Mouse (Mus musculus): ENCODE measurements around the gene Clca3a2. TPM values are rescaled to one million over a fixed set of nuclear protein-coding genes. Genes with fewer than 3 reads are reported as not detected.
A peak's percentile ranks its signal among the peaks of the same experiment; 100 is the strongest.
"Not testable (repeated sequence)": the region's sequence is repeated elsewhere in the genome, so short reads cannot be mapped to it uniquely, and the experiment has no call there.

Gene Clca3a2
- polyA plus RNA-seq, 1 experiment from 2014 or later, result not detected

DNA sequence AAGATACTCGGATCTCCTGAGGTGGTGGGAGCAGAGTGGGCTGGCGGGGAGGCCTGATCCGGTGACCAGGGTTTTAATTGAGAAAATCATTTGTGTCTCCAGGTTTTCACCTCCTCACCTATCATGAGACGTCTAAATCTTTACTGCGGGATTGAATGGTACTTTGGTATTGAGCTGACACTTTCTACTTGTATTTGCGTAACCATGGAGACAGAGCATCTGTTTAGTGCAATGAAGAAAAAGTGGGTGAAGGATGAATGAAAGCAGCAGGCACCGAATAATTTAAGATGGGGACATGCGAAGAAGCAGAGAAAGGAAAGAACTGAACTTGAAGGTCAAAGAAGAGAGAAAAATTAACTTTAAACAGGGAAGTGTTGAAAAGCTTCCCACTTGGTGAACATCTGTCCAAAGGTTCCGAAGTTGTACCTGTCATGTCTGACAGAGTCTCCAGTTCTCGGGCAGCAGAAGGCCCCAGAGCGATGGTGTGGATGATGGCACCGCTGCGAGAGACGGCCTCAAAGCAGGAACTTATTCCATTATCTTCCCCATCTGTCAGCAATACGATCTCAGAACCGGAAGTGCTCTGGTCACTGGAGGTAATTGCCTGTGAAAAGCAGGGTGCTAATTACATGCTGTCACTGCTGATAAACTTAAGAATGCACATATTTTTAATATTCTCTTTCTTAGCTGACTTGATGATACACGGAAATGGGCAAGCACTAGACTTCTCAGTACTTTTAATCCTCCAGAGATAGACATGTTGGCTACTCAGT, 11.0 kb downstream of the Clca3a2 start:
- H3K4me3 ChIP-seq (ENCODE audit: low read depth, low read length), result not testable (repeated sequence)

DNA sequence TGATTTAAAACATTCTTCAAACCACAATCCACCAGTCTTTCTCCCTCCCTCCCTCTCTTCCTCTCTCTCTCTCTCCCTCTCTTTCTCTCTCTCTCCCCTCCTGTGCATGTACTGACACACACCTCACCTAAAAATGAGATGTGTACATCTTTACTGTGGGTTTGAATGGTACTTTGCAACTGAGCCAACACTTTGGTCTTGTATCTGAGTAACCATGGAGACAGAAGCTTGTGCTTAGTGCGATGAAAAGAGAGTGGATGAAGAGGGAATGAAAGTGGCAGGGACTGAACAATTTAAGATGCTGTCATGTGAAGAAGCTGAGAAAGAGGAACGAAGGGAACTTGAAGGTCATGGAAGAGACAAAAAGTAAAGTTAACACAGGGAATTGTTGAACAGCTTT, 12.7 kb downstream of the Clca3a2 start:
- H3K27ac ChIP-seq (ENCODE audit: low read depth, low read length); ATAC-seq; H3K4me2 ChIP-seq (ENCODE audit: low read length); H3K27me3 ChIP-seq (replicated peaks; ENCODE audit: control insufficient read depth, insufficient read depth, low read length); H3K9ac ChIP-seq (ENCODE audit: low read length); DNase-seq (ENCODE audit: low spot score); H3K9me3 ChIP-seq (replicated peaks; ENCODE audit: control insufficient read depth, low read length); H3K36me3 ChIP-seq (ENCODE audit: control insufficient read depth, insufficient read depth, low read length); H3K4me3 ChIP-seq (ENCODE audit: low read depth, low read length); H3K4me1 ChIP-seq (ENCODE audit: control insufficient read depth, insufficient read depth, low read length): not testable (repeated sequence)
- WGBS, result 37% methylated on average over 2 of the region's 2 CpGs

More for the DNA sequence above, 11.0 kb downstream of the Clca3a2 start:
- not testable (repeated sequence) for H3K9ac ChIP-seq (ENCODE audit: low read length); H3K27ac ChIP-seq (ENCODE audit: low read depth, low read length); H3K4me2 ChIP-seq (ENCODE audit: low read length); H3K36me3 ChIP-seq (ENCODE audit: control insufficient read depth, insufficient read depth, low read length); H3K9me3 ChIP-seq (replicated peaks; ENCODE audit: control insufficient read depth, low read length); H3K4me1 ChIP-seq (ENCODE audit: control insufficient read depth, insufficient read depth, low read length); H3K27me3 ChIP-seq (replicated peaks; ENCODE audit: control insufficient read depth, insufficient read depth, low read length)
- ATAC-seq (peak; percentile 83), DNase-seq (ENCODE audit: low spot score) (peak; percentile 33)
- 58% methylated on average over 14 of the region's 17 CpGs for WGBS

DNA sequence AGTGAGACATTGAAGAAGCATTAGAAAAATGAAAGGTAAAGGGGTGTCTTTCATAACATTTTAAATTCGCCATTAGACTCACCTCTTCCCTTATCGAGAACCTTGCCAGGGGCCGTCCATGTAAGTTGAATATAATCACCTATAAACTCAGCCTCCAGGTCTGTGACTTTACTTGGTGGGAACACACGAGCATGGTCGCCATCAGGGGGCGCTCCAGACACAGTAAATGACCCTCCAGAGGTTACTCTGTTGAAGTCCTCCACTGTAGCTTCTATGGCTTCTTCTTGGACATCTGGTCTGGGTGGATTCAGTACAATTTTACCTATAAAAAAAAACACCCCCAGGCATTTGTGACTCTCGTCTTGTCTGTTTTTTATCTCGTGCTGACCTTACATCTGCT, 17.4 kb downstream of the Clca3a2 start:
- Histone ChIP-seq H3K4me3 (ENCODE audit: low read depth, low read length) (no peak overlapping the region), H3K27ac (ENCODE audit: low read depth, low read length) (no peak overlapping the region), H3K9me3 (replicated peaks; ENCODE audit: control insufficient read depth, low read length) (no peaks in the 10 kb centered on the region), H3K4me1 (ENCODE audit: control insufficient read depth, insufficient read depth, low read length) (no peaks in the 10 kb centered on the region), H3K27me3 (replicated peaks; ENCODE audit: control insufficient read depth, insufficient read depth, low read length) (no peaks in the 10 kb centered on the region), H3K9ac (ENCODE audit: low read length) (no peak overlapping the region), H3K36me3 (ENCODE audit: control insufficient read depth, insufficient read depth, low read length) (no peaks in the 10 kb centered on the region), H3K4me2 (ENCODE audit: low read length) (no peak overlapping the region)
- ATAC-seq (no peak), DNase-seq (ENCODE audit: low spot score) (peak; percentile 37)
- 39% methylated on average over 8 of the region's 8 CpGs for WGBS

DNA sequence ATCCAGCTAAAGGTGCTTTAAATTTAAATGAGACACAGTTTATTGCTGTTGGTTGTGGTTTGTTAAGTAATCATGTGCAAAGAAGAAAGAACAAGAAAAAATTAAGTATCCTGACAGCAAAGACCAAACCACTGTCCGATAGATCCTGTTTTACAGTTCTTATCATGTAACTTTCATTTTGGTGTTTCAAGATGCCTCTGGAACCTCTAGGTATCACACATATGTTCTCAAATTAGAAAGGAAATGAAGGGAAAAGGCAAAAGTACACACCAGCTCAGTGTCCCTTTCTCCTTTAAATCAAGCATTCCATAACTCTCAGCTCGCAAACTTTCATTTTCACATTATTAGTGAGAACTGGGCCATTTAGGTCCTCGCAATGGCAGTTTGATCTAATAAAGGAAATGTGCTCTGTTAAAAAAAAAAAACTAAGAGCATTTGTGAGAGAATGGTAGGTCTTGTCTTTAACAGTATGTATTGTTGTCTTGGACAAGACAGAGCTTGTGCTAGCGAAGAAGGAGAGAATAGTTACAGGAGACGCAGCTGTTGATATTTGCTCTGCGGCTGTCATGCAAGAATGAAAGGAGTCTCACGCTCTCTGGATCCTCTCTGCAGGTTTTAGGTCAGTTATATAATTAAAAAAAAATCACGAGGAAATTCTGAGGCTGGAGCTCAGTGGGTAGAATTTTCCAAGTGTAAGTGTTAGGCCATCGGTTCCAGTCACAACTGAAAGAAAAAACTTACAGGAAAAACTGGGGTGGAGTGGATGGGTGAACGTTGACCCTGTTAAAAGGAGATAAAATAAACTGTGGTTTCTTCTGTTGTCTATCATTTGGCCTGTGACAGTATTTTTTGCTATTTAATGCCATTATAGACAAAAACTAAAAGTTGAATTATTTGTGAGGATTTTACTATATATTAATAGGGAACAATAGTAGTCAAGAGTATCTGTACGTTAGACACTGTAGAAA, 33.8 kb downstream of the Clca3a2 start:
- Histone ChIP-seq H3K9ac (ENCODE audit: low read length) (no peak overlapping the region), H3K9me3 (replicated peaks; ENCODE audit: control insufficient read depth, low read length) (no peaks in the 10 kb centered on the region), H3K4me2 (ENCODE audit: low read length) (no peak overlapping the region), H3K4me3 (ENCODE audit: low read depth, low read length) (no peak overlapping the region), H3K27ac (ENCODE audit: low read depth, low read length) (no peak overlapping the region), H3K27me3 (replicated peaks; ENCODE audit: control insufficient read depth, insufficient read depth, low read length) (no peaks in the 10 kb centered on the region), H3K36me3 (ENCODE audit: control insufficient read depth, insufficient read depth, low read length) (no peaks in the 10 kb centered on the region), H3K4me1 (ENCODE audit: control insufficient read depth, insufficient read depth, low read length) (no peaks in the 10 kb centered on the region)
- ATAC-seq (no peak), DNase-seq (ENCODE audit: low spot score) (no peak)
- WGBS, result 87% methylated on average over 11 of the region's 11 CpGs

- no peaks in the 10 kb centered on the region for H3K4me1 ChIP-seq (ENCODE audit: control insufficient read depth, insufficient read depth, low read length)
Measured at GRCm38 (mm10) chr3:144765161-144765560, 54.1 kb downstream of the Clca3a2 start.

GRCm38 (mm10) chr3:144761454-144761853, 57.8 kb downstream of the Clca3a2 start:
- WGBS, result 82% methylated on average over 6 of the region's 6 CpGs
- no peak overlapping the region for H3K27ac ChIP-seq (ENCODE audit: low read depth, low read length)
- no peak for DNase-seq (ENCODE audit: low spot score)

More at GRCm38 (mm10) chr3:144765161-144765560, 54.1 kb downstream of the Clca3a2 start:
- H3K4me3 ChIP-seq (ENCODE audit: low read depth, low read length), result no peak overlapping the region
- H3K27me3 ChIP-seq (replicated peaks; ENCODE audit: control insufficient read depth, insufficient read depth, low read length), result no peaks in the 10 kb centered on the region
- ATAC-seq (no peak), DNase-seq (ENCODE audit: low spot score) (no peak)
- no peak overlapping the region for H3K4me2 ChIP-seq (ENCODE audit: low read length)
- no peak overlapping the region for H3K9ac ChIP-seq (ENCODE audit: low read length)
- no peaks in the 10 kb centered on the region for H3K9me3 ChIP-seq (replicated peaks; ENCODE audit: control insufficient read depth, low read length)
- H3K27ac ChIP-seq (ENCODE audit: low read depth, low read length), result no peak overlapping the region
- no peaks in the 10 kb centered on the region for H3K36me3 ChIP-seq (ENCODE audit: control insufficient read depth, insufficient read depth, low read length)
- WGBS, result 91% methylated on average over 4 of the region's 4 CpGs

DNA sequence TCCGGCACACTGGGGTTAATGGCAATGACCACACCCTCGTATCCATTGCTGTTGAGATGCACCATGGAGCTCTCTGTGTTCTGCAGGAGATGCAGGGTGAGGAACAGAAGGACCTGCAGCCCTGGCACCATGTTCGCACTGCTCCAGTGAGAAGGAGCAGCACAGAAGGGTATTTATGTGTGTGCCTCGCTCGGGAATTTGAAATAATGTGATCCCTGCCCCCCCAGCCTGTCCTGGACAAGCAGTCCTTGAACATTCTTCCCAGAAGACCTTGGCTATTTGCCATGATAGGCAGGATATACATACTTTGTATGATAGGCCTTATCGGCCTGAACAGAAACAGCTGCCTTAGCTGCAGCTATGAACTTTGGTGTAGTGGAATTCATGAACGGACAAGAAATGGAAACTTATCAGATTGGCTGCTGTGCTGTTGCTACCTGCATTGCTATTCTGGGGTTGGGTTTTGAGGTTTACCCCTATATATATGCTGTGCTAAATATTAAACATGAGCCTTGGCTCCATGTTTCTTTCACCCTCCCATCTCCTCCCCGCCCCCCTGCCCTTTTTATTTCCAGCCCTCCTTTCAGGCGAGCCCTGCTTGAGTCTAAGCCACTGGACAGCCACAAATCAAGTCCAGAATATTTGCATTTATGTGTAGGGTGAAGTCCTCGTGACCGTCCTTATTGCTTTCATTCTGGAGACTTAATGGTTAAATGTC, 58.5 kb downstream of the Clca3a2 start, which contains the start of gene Clca3a1:
Clca3a1 (minus strand) TSS at position 386 of the 718 bp plus-strand sequence.
- no peak within 1 kb of the TSS for H3K4me2 ChIP-seq (ENCODE audit: low read length)
- H3K27me3 ChIP-seq (replicated peaks; ENCODE audit: control insufficient read depth, insufficient read depth, low read length), result no peaks in the 10 kb centered on the region
- H3K27ac ChIP-seq (ENCODE audit: low read depth, low read length), result no peak within 1 kb of the TSS
- no peaks in the 10 kb centered on the region for H3K4me1 ChIP-seq (ENCODE audit: control insufficient read depth, insufficient read depth, low read length)
- ATAC-seq, result no peak
- no peak within 1 kb of the TSS for H3K4me3 ChIP-seq (ENCODE audit: low read depth, low read length)
- WGBS, result 88% methylated on average over 9 of the region's 11 CpGs
- no peak for DNase-seq (ENCODE audit: low spot score)
- H3K36me3 ChIP-seq (ENCODE audit: control insufficient read depth, insufficient read depth, low read length), result no peaks in the 10 kb centered on the region
- H3K9ac ChIP-seq (ENCODE audit: low read length), result no peak within 1 kb of the TSS
- no peaks in the 10 kb centered on the region for H3K9me3 ChIP-seq (replicated peaks; ENCODE audit: control insufficient read depth, low read length)

More at GRCm38 (mm10) chr3:144761454-144761853, 57.8 kb downstream of the Clca3a2 start:
- no peaks in the 10 kb centered on the region for H3K4me1 ChIP-seq (ENCODE audit: control insufficient read depth, insufficient read depth, low read length)
- no peaks in the 10 kb centered on the region for H3K9me3 ChIP-seq (replicated peaks; ENCODE audit: control insufficient read depth, low read length)
- no peak overlapping the region for H3K4me2 ChIP-seq (ENCODE audit: low read length)
- no peak overlapping the region for H3K9ac ChIP-seq (ENCODE audit: low read length)
- H3K36me3 ChIP-seq (ENCODE audit: control insufficient read depth, insufficient read depth, low read length), result no peaks in the 10 kb centered on the region
- H3K4me3 ChIP-seq (ENCODE audit: low read depth, low read length), result no peak overlapping the region
- no peak for ATAC-seq
- H3K27me3 ChIP-seq (replicated peaks; ENCODE audit: control insufficient read depth, insufficient read depth, low read length), result no peaks in the 10 kb centered on the region

DNA sequence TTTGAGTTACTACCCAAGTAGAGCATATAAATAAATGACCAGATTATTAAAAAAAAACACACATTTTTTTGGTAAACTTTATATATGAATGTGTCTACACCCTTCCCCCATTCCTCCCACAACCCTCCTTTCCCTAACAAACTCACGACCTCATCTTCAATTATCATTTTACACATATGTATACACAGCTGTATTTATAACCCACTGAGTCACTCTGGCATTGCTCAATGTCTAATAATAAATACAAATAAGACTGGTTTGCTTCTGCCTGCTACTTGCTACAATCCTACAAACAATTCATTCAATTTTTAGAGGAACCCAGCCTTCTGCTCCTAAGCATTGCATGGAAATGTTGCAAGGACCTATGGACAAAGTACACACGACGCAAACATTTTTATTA, 59.6 kb downstream of the Clca3a2 start:
- Histone ChIP-seq H3K36me3 (ENCODE audit: control insufficient read depth, insufficient read depth, low read length) (no peaks in the 10 kb centered on the region), H3K9ac (ENCODE audit: low read length) (no peak overlapping the region), H3K4me3 (ENCODE audit: low read depth, low read length) (no peak overlapping the region), H3K9me3 (replicated peaks; ENCODE audit: control insufficient read depth, low read length) (no peaks in the 10 kb centered on the region), H3K4me2 (ENCODE audit: low read length) (no peak overlapping the region), H3K4me1 (ENCODE audit: control insufficient read depth, insufficient read depth, low read length) (no peaks in the 10 kb centered on the region), H3K27ac (ENCODE audit: low read depth, low read length) (no peak overlapping the region), H3K27me3 (replicated peaks; ENCODE audit: control insufficient read depth, insufficient read depth, low read length) (no peaks in the 10 kb centered on the region)
- WGBS, result 91% methylated on average over 3 of the region's 3 CpGs
- DNase-seq (ENCODE audit: low spot score) (no peak), ATAC-seq (no peak)

Measured in forebrain, embryonic 14.5 days (tissue).